Mouse (Mus musculus): ENCODE results near the gene Sdad1.

Sdad1 gene

GRCm38 (mm10) chr5:92239333-92240232, 70.7 kb downstream of the Sdad1 start:
- H3K36me3 ChIP-seq (ENCODE audit: control insufficient read depth, insufficient read depth, low read length, poor library complexity, severe bottlenecking) = no peaks in the 10 kb centered on the region
- H3K27me3 ChIP-seq (ENCODE audit: control insufficient read depth, insufficient read depth, low read length, poor library complexity, severe bottlenecking) = no peaks in the 10 kb centered on the region
- DNase-seq (ENCODE audit: low read depth, low spot score) = no peak

DNA sequence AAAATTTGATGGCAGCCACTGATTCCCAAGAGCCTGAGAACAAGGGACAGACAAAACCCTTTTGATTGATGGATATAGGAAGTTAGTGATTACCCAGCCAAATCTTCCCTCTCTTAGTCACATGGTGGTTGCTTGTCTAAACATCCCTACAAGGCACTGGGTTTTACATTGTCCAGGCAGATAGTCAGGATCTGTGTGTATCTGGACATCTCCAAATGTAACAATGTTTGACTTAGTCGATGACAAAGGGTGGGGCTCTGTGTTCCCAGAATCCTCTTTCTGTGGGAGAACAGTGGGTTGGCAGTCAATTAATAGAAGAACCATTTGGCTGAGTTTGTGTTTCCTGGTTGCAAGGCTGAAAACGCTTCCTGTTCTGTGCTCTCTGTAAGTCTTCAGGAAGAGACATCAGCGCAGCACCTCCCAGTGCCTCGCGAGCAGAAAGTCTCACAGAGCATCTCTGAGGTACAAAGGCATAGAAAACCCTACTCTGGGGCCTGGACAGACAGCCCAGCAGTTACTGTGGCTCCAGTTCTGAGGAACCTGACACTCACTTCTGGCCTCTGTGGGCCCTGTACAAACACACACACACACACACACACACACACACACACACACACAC, 75.2 kb downstream of the Sdad1 start:
- no peak for DNase-seq (ENCODE audit: low read depth, low spot score)
- H3K27me3 ChIP-seq (ENCODE audit: control insufficient read depth, insufficient read depth, low read length, poor library complexity, severe bottlenecking) = no peaks in the 10 kb centered on the region
- H3K36me3 ChIP-seq (ENCODE audit: control insufficient read depth, insufficient read depth, low read length, poor library complexity, severe bottlenecking) = no peaks in the 10 kb centered on the region

All from splenic B cell, adult 2 months (primary cell).